Mouse (Mus musculus) kidney, embryonic 14.5 days (tissue): ENCODE measurements around the gene BC029722. TPM values are rescaled to one million over a fixed set of nuclear protein-coding genes. Genes with fewer than 3 reads are reported as not detected.
A peak's percentile ranks its signal among the peaks of the same experiment; 100 is the strongest.
"Not testable (repeated sequence)": the region's sequence is repeated elsewhere in the genome, so short reads cannot be mapped to it uniquely, and the experiment has no call there.

Experiments used
- ATAC-seq: fragments of 200-750 bp; cut with Nextera tagmentation; 2 replicates; pipeline ENCODE4 v1.8.0; 2017; ENCODE audit warnings: moderate number of reproducible peaks, mild to moderate bottlenecking, moderate TSS enrichment, moderate library complexity; ENCODE audit not compliant: low FRiP score, low TSS enrichment
- H3K27ac ChIP-seq: fragments of 300-500 bp; sonication (generic); 2 replicates; pipeline ENCODE4 v1.5.1; 2014; ENCODE audit warnings: low read depth, mild to moderate bottlenecking, low read length, moderate library complexity, mixed read lengths
- H3K27me3 ChIP-seq: fragments of 300-500 bp; sonication (generic); 2 replicates; pipeline ENCODE4 v1.6.1; 2014; ENCODE audit warnings: mild to moderate bottlenecking, low read length; ENCODE audit not compliant: control insufficient read depth, insufficient read depth
- H3K36me3 ChIP-seq: fragments of 300-500 bp; sonication (generic); 2 replicates; pipeline ENCODE4 v1.6.1; 2014; ENCODE audit warnings: low read length, mixed read lengths; ENCODE audit not compliant: control insufficient read depth, insufficient read depth
- H3K4me1 ChIP-seq: fragments of 300-500 bp; sonication (generic); 2 replicates; pipeline ENCODE4 v1.6.1; 2014; ENCODE audit warnings: low read length, mixed read lengths; ENCODE audit not compliant: control insufficient read depth, insufficient read depth
- H3K4me2 ChIP-seq: fragments of 300-500 bp; sonication (generic); replicated peaks from 2 replicates; pipeline ENCODE4 v1.6.1; 2014; ENCODE audit warnings: low read depth, mild to moderate bottlenecking, low read length
- H3K4me3 ChIP-seq: fragments of 300-500 bp; sonication (generic); 2 replicates; pipeline ENCODE4 v1.5.1; 2014; ENCODE audit warnings: mild to moderate bottlenecking, low read length
- H3K9ac ChIP-seq: fragments of 300-500 bp; sonication (generic); 2 replicates; pipeline ENCODE4 v1.6.1; 2014; ENCODE audit warnings: low read depth, mild to moderate bottlenecking, low read length, moderate library complexity
- H3K9me3 ChIP-seq: fragments of 300-500 bp; sonication (generic); 2 replicates; pipeline ENCODE4 v1.6.1; 2016; ENCODE audit warnings: low read length; ENCODE audit not compliant: control insufficient read depth
- WGBS: fragments of 180-500 bp; shearing (Covaris S2); extraction: QIAGEN DNeasy Blood & Tissue Kit; methylation state at CpG from one replicate; pipeline ENCODE4 v1.1.7; 2014; 5-methylcytosine and 5-hydroxymethylcytosine counted together
- polyA plus RNA-seq: library from polyadenylated mRNA; unstranded; fragments of >200 nt; fragmentation: Nextera tagmentation; extraction: Ambion mirVana; gene quantifications from 2 replicates; pipeline ENCODE4 v1.2.1, GENCODE M21; 2014

BC029722 gene
- polyA plus RNA-seq, 1 experiment from 2014 or later, result 7.8 TPM

DNA sequence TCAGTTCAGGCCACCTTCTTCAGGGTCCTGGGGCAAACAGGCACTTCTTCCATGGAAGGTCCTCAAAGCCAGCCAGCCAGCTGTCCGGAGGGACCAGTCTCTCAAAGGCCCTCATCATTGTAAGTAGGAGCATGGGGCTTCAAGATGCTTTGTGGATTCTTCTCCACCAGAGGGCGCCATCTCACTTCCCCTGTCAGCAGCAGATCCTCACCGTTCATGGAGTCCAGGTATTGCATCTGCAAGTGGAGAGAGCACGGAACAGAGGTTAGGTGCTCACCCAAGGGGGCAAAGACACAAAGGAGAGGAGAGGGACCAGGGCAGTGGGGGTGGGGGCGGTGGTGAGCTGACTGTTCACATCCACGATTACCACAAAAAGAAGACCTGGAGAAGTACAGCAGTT is 29.1 kb upstream of the BC029722 start:
- Histone ChIP-seq H3K36me3 (peaks cover 42% of the 10 kb centered on the region), H3K9ac (no peak overlapping the region), H3K4me3 (no peak overlapping the region), H3K4me1 (no peaks in the 10 kb centered on the region), H3K4me2 (no peak overlapping the region), H3K27ac (no peak overlapping the region), H3K27me3 (no peaks in the 10 kb centered on the region), H3K9me3 (no peaks in the 10 kb centered on the region)
- ATAC-seq, result no peak
- WGBS, result 37% methylated on average over 6 of the region's 6 CpGs

DNA sequence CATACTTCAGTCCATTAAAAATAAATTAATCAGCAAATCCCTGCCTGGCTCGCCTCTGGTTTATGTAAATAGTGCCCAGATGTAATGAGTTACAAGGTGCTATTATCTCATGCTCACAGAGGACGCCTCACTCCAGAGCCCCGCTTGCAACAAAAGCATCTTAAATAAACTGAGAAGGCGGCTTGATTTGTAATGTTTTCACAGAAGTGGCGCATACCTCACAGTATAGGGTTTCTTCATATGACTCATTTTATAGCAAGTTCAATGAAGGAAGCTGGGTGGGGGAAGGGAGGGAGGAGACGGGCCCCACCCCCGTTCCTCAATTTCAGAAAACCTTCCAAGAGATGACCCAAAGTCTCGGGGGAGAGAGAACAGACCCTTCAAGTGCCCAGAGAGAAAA is 27.7 kb upstream of the BC029722 start:
- H3K9ac ChIP-seq, result no peak overlapping the region
- no peaks in the 10 kb centered on the region for H3K27me3 ChIP-seq
- no peaks in the 10 kb centered on the region for H3K9me3 ChIP-seq
- no peak overlapping the region for H3K4me3 ChIP-seq
- no peak for ATAC-seq
- 47% methylated on average over 8 of the region's 8 CpGs for WGBS
- H3K27ac ChIP-seq, result no peak overlapping the region
- H3K36me3 ChIP-seq, result peaks cover 42% of the 10 kb centered on the region
- no peaks in the 10 kb centered on the region for H3K4me1 ChIP-seq
- H3K4me2 ChIP-seq, result no peak overlapping the region

GRCm38 (mm10) chr2:155838961-155839360 is 19.7 kb upstream of the BC029722 start:
- WGBS, result 87% methylated on average over 4 of the region's 4 CpGs
- H3K4me1 ChIP-seq, result no peaks in the 10 kb centered on the region

DNA sequence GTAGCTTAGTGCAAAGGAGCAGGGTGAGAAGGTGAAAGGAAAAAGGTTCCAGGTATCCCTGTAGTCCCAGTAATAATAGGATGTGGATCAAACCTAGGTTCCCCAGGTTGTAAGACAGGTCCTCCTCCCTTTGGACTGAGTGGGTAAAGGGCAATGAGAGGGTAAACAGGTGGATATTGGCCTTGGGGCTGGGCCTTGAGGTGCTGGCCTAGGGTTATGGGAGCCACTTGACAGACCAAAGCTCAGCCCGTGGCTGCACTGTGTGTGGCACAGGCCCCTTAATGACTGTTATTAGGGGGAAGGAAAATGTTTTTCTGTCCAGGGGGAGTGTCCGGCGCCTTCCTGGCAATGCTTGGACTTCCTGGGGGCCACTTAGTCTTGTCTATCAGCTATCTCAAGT is 18.7 kb upstream of the BC029722 start:
- H3K9me3 ChIP-seq, result no peaks in the 10 kb centered on the region
- no peak for ATAC-seq
- H3K36me3 ChIP-seq, result no peaks in the 10 kb centered on the region

More at GRCm38 (mm10) chr2:155838961-155839360, 19.7 kb upstream of the BC029722 start:
- Histone ChIP-seq H3K9me3 (no peaks in the 10 kb centered on the region), H3K4me2 (no peak overlapping the region), H3K27ac (no peak overlapping the region), H3K36me3 (no peaks in the 10 kb centered on the region), H3K4me3 (no peak overlapping the region), H3K27me3 (no peaks in the 10 kb centered on the region), H3K9ac (no peak overlapping the region)
- no peak for ATAC-seq

GRCm38 (mm10) chr2:155834732-155835131 is 15.5 kb upstream of the BC029722 start, which contains the start of gene Fam83c:
Fam83c (minus strand) TSS chr2:155834854.
- Histone ChIP-seq H3K4me3 (no peak within 1 kb of the TSS), H3K4me2 (no peak within 1 kb of the TSS), H3K27ac (no peak within 1 kb of the TSS), H3K27me3 (no peaks in the 10 kb centered on the region), H3K9me3 (no peaks in the 10 kb centered on the region), H3K36me3 (no peaks in the 10 kb centered on the region), H3K9ac (no peak within 1 kb of the TSS), H3K4me1 (no peaks in the 10 kb centered on the region)
- ATAC-seq, result no peak
- 70% methylated on average over 9 of the region's 9 CpGs for WGBS

More for the DNA sequence above, 18.7 kb upstream of the BC029722 start:
- no peak overlapping the region for H3K9ac ChIP-seq
- 57% methylated on average over 3 of the region's 3 CpGs for WGBS
- no peak overlapping the region for H3K27ac ChIP-seq
- no peak overlapping the region for H3K4me2 ChIP-seq
- no peaks in the 10 kb centered on the region for H3K27me3 ChIP-seq
- H3K4me1 ChIP-seq, result no peaks in the 10 kb centered on the region
- H3K4me3 ChIP-seq, result no peak overlapping the region

DNA sequence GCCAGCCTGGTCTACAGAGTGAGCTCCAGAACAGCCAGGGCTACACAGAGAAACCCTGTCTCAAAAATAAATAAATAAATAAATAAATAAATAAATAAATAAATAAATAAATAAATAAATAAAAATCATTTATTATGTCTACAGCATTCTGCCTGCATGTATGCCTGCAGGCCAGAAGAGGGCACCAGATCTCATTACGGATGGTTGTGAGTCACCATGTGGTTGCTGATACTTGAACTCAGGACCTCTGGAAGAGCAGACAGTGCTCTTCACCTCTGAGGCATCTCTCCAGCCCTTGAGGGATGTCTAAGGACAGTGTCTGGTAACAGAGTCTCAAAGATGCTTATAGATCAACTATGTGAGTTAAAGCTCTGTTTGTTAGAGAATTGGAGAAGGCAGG is 12.9 kb upstream of the BC029722 start:
- 71% methylated on average over 1 of the region's 1 CpGs for WGBS

GRCm38 (mm10) chr2:155831302-155831701 is 12.1 kb upstream of the BC029722 start:
- Histone ChIP-seq H3K9ac (no peak overlapping the region), H3K4me3 (no peak overlapping the region), H3K36me3 (no peaks in the 10 kb centered on the region), H3K4me2 (no peak overlapping the region), H3K9me3 (no peaks in the 10 kb centered on the region), H3K27me3 (no peaks in the 10 kb centered on the region), H3K4me1 (peaks cover 4% of the 10 kb centered on the region; the same call in 1 of the 2 replicates), H3K27ac (no peak overlapping the region)
- ATAC-seq, result no peak
- 61% methylated on average over 9 of the region's 9 CpGs for WGBS

More for the DNA sequence above, 12.9 kb upstream of the BC029722 start:
- H3K9ac ChIP-seq, H3K4me3 ChIP-seq, H3K9me3 ChIP-seq, H3K36me3 ChIP-seq, H3K4me1 ChIP-seq, H3K27ac ChIP-seq, ATAC-seq, H3K4me2 ChIP-seq, H3K27me3 ChIP-seq: not testable (repeated sequence)

GRCm38 (mm10) chr2:155830841-155831240 is 11.6 kb upstream of the BC029722 start:
- Histone ChIP-seq H3K9ac (no peak overlapping the region), H3K27me3 (no peaks in the 10 kb centered on the region), H3K27ac (no peak overlapping the region), H3K4me1 (peaks cover 4% of the 10 kb centered on the region; the same call in 1 of the 2 replicates), H3K9me3 (no peaks in the 10 kb centered on the region), H3K4me3 (no peak overlapping the region), H3K36me3 (no peaks in the 10 kb centered on the region), H3K4me2 (no peak overlapping the region)
- ATAC-seq, result no peak
- WGBS, result 95% methylated on average over 8 of the region's 8 CpGs

DNA sequence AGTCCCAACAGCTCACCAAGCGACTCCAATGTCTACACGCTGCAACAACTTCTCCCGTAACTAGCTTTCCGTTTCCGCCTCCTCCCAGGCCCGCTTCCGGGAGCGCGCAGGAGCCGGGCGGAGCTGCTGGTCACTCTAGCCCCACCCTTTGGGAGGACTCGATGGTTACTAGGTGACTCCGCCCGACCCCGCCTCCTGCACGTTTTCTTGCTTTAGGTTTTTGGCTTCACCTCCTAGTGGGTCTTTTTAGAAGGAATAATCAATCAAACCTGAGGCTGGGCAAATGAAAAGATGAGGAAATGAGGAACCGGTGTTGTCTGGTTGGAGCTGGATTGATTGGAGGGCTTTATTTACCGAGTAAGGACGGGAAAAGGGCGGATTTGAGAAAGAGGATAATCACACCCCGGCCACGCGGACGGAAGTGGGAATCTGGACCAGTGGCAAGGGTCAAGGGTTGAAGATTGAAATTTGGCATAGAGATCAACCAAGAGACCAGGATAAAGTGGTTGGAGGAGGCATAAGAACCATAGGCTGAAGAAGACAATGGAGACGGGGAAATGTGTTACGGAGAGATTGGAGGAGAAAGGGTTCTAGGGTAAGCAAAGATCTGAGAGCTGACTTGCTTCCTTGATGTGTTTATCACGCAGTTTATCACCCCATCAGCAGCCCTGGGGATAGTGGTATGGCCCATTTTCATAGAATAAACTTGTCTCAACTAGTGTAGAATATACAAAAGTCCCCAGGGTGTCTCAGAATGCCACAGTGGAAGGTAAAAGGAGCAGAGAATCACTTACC is 7.6 kb upstream of the BC029722 start, which contains the start of gene Eif6:
Eif6 (minus strand) TSS at position 296 of the 795 bp plus-strand sequence.
- WGBS, result 4% methylated on average over 27 of the region's 27 CpGs
- Histone ChIP-seq H3K9me3 (no peaks in the 10 kb centered on the region), H3K4me2 (peak within 1 kb of the TSS; percentile 92), H3K27me3 (no peaks in the 10 kb centered on the region), H3K36me3 (peaks cover 24% of the 10 kb centered on the region), H3K9ac (peak within 1 kb of the TSS; percentile 82), H3K4me3 (peak within 1 kb of the TSS; percentile 94), H3K27ac (peak within 1 kb of the TSS; percentile 87), H3K4me1 (peaks cover 4% of the 10 kb centered on the region; the same call in 1 of the 2 replicates)
- ATAC-seq, result peak; percentile 95
